Mouse (Mus musculus): ENCODE results near the gene Arhgef7. TPM values are rescaled to one million over a fixed set of nuclear protein-coding genes. Genes with fewer than 3 reads are reported as not detected.

Arhgef7 gene
- total RNA-seq, 1 experiment from 2014 or later, result 24.6 TPM

- ATAC-seq (replicated peaks; ENCODE audit: insufficient number of reproducible peaks, low FRiP score, low TSS enrichment, poor library complexity, severe bottlenecking), result no peak
These were observed 18.0 kb upstream of the Arhgef7 start for GRCm38 (mm10) chr8:11709542-11709941.

GRCm38 (mm10) chr8:11710415-11710814 is 17.1 kb upstream of the Arhgef7 start:
- ATAC-seq (replicated peaks; ENCODE audit: insufficient number of reproducible peaks, low FRiP score, low TSS enrichment, poor library complexity, severe bottlenecking), result no peak

GRCm38 (mm10) chr8:11712244-11712643 is 15.3 kb upstream of the Arhgef7 start:
- no peak for ATAC-seq (replicated peaks; ENCODE audit: insufficient number of reproducible peaks, low FRiP score, low TSS enrichment, poor library complexity, severe bottlenecking)

GRCm38 (mm10) chr8:11717194-11717593 is 10.3 kb upstream of the Arhgef7 start:
- ATAC-seq (replicated peaks; ENCODE audit: insufficient number of reproducible peaks, low FRiP score, low TSS enrichment, poor library complexity, severe bottlenecking), result no peak

GRCm38 (mm10) chr8:11727273-11727650 is 259 bp upstream of the Arhgef7 start:
- no peak for ATAC-seq (replicated peaks; ENCODE audit: insufficient number of reproducible peaks, low FRiP score, low TSS enrichment, poor library complexity, severe bottlenecking)

- no peak for ATAC-seq (replicated peaks; ENCODE audit: insufficient number of reproducible peaks, low FRiP score, low TSS enrichment, poor library complexity, severe bottlenecking)
These were observed 1.2 kb downstream of the Arhgef7 start for GRCm38 (mm10) chr8:11728482-11729295.

GRCm38 (mm10) chr8:11730271-11730940 is 2.9 kb downstream of the Arhgef7 start:
- ATAC-seq (replicated peaks; ENCODE audit: insufficient number of reproducible peaks, low FRiP score, low TSS enrichment, poor library complexity, severe bottlenecking), result no peak

- ATAC-seq (replicated peaks; ENCODE audit: insufficient number of reproducible peaks, low FRiP score, low TSS enrichment, poor library complexity, severe bottlenecking), result no peak
These were observed 8.2 kb downstream of the Arhgef7 start for GRCm38 (mm10) chr8:11735672-11736235.

- ATAC-seq (replicated peaks; ENCODE audit: insufficient number of reproducible peaks, low FRiP score, low TSS enrichment, poor library complexity, severe bottlenecking), result no peak
These were observed 9.6 kb downstream of the Arhgef7 start for GRCm38 (mm10) chr8:11737096-11737495.

- ATAC-seq (replicated peaks; ENCODE audit: insufficient number of reproducible peaks, low FRiP score, low TSS enrichment, poor library complexity, severe bottlenecking), result no peak
These were observed 11.6 kb downstream of the Arhgef7 start for GRCm38 (mm10) chr8:11739082-11739481.

- ATAC-seq (replicated peaks; ENCODE audit: insufficient number of reproducible peaks, low FRiP score, low TSS enrichment, poor library complexity, severe bottlenecking), result no peak
These were observed 13.3 kb downstream of the Arhgef7 start for GRCm38 (mm10) chr8:11740857-11741256.

GRCm38 (mm10) chr8:11743580-11743979 is 16.1 kb downstream of the Arhgef7 start:
- no peak for ATAC-seq (replicated peaks; ENCODE audit: insufficient number of reproducible peaks, low FRiP score, low TSS enrichment, poor library complexity, severe bottlenecking)

GRCm38 (mm10) chr8:11746850-11747600 is 19.5 kb downstream of the Arhgef7 start:
- ATAC-seq (replicated peaks; ENCODE audit: insufficient number of reproducible peaks, low FRiP score, low TSS enrichment, poor library complexity, severe bottlenecking), result no peak

- no peak for ATAC-seq (replicated peaks; ENCODE audit: insufficient number of reproducible peaks, low FRiP score, low TSS enrichment, poor library complexity, severe bottlenecking)
These were observed 22.0 kb downstream of the Arhgef7 start for GRCm38 (mm10) chr8:11749472-11749871.

GRCm38 (mm10) chr8:11752338-11752737 is 24.8 kb downstream of the Arhgef7 start:
- no peak for ATAC-seq (replicated peaks; ENCODE audit: insufficient number of reproducible peaks, low FRiP score, low TSS enrichment, poor library complexity, severe bottlenecking)

- no peak for ATAC-seq (replicated peaks; ENCODE audit: insufficient number of reproducible peaks, low FRiP score, low TSS enrichment, poor library complexity, severe bottlenecking)
These were observed 25.8 kb downstream of the Arhgef7 start for GRCm38 (mm10) chr8:11753155-11753941.

GRCm38 (mm10) chr8:11754723-11755122 is 27.2 kb downstream of the Arhgef7 start:
- ATAC-seq (replicated peaks; ENCODE audit: insufficient number of reproducible peaks, low FRiP score, low TSS enrichment, poor library complexity, severe bottlenecking), result no peak

- peak; percentile 66 for ATAC-seq (replicated peaks; ENCODE audit: insufficient number of reproducible peaks, low FRiP score, low TSS enrichment, poor library complexity, severe bottlenecking)
These were observed 28.4 kb downstream of the Arhgef7 start for GRCm38 (mm10) chr8:11755873-11756272.
